Mouse (Mus musculus): ENCODE results near the gene Dnhd1. TPM values are rescaled to one million over a fixed set of nuclear protein-coding genes. Genes with fewer than 3 reads are reported as not detected.

Dnhd1 gene
- 2.2 and 2.9 TPM in 2 replicates for total RNA-seq (2014; fragmentation: Nextera tagmentation)
- total RNA-seq (2017) = 1.9 and 2.1 TPM in 2 replicates
- 0.02 TPM in 1 of 2 replicates, not detected in the other for polyA plus RNA-seq (2012)

DNA sequence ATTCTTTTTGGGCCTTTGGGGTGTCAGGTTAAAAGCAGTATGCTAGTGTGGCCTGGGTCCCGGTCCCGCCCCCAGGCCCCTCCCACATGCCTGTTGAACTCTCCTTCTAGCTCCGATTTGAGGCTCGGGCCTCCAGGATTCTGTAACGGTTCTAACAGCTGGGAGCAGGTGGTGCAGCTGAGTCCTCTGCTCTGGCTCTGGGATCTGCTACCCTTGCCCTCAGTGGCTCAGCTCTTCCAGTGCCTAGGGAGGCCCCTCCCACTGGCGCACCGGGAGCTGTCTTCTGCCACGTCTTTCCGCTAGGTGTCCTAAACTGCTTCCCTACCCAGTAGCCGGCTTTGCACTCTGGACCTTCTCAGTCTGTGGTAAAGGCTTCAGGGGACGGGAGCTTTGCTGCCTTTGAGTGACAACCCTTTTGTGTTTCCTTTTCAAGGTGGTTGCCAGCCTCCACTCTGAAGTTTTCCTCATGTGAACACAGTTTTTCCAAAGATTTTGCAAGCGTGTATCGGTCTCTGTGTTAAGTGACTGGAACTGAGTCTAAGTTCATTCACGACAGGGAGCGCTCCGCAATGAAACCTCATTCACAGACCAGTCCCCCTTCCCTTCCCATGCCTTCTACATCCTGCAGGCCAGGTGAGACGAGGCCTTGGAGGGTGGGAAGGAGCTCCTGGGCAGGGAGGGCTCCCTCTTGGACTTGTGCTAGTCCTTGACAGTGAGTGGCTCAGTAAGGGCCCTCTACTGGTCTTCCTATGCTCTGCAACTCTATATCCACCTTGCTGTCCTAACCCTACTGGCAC is at the start of gene Dnhd1:
Dnhd1 (plus strand) TSS at position 189 of the 797 bp plus-strand sequence.
- TF ChIP-seq TAL1 (conservative IDR thresholded peaks at IDR 0.05; ENCODE audit: low read depth, low read length) (no peak), CTCF (IDR thresholded peaks at IDR 0.05; ENCODE audit: low read depth, low read length) (peak; percentile 5; the same call in 1 of the 2 replicates)
- ATAC-seq (ENCODE audit: extremely low read depth, insufficient number of reproducible peaks, low FRiP score, poor library complexity, severe bottlenecking) (peak; percentile 89), DNase-seq (ENCODE audit: low spot score) (peak; percentile 60)
- H3K4me1 ChIP-seq (ENCODE audit: insufficient read depth, low read depth, low read length) = peaks cover 12% of the 10 kb centered on the region
- no peaks in the 10 kb centered on the region for H3K9me3 ChIP-seq (replicated peaks)
- H3K36me3 ChIP-seq (replicated peaks) = peaks cover 18% of the 10 kb centered on the region
- no peaks in the 10 kb centered on the region for H3K27me3 ChIP-seq (ENCODE audit: insufficient read depth, low read length)
- H3K4me3 ChIP-seq (ENCODE audit: low read depth, low read length) = peak within 1 kb of the TSS; percentile 65

DNA sequence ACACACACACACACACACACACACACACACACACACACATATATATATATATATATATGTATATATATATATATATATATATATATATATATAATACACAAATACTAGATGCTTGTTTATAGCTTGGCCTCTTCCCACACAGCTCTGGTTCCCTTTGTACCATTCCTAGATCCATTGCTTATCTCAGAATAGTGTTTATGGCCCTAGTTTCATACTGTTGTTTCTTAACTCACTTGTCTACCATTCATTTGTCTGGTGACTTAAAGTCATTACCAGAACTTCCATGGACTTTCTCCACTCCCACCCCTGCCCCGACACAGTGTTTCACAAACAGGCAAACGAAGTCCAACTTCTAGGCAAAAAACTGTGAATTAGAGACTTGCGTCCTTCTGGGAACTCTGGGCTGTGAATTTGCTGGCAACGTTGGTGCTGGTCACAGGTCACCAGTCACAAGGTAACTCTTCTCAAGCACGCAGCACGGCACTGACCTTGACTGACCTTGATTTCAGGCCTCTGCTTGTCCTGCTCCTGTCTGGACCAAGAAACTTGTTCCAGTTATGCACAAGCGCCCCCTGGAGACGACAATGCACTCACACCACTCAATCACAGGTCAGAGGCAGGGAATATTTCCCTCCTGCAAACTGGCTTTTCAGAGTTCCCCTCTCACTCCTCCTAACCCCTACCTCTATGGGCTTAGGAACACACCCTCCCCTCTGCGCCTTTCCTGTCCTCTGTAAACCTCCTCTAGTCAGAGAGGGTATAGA is 47.6 kb upstream of the Dnhd1 start:
- Histone ChIP-seq H3K4me1 (ENCODE audit: insufficient read depth, low read depth, low read length) (no peaks in the 10 kb centered on the region), H3K9me3 (replicated peaks) (no peaks in the 10 kb centered on the region), H3K4me3 (ENCODE audit: low read depth, low read length) (no peak overlapping the region), H3K27me3 (ENCODE audit: insufficient read depth, low read length) (0 out of 2 replicates have a peak, but pooled peaks cover 2% of the 10 kb centered on the region), H3K36me3 (replicated peaks) (no peaks in the 10 kb centered on the region)
- no peak; the same call in 1 of the 2 replicates for ATAC-seq (ENCODE audit: extremely low read depth, insufficient number of reproducible peaks, low FRiP score, poor library complexity, severe bottlenecking)
- TF ChIP-seq CTCF (IDR thresholded peaks at IDR 0.05; ENCODE audit: low read depth, low read length) (no peak), GATA1 (IDR thresholded peaks at IDR 0.05; ENCODE audit: borderline replicate concordance, low read length) (no peak), GATA2 (IDR thresholded peaks at IDR 0.05; ENCODE audit: borderline replicate concordance, low read depth, low read length) (no peak), TAL1 (conservative IDR thresholded peaks at IDR 0.05; ENCODE audit: low read depth, low read length) (no peak), POLR2AphosphoS5 (IDR thresholded peaks at IDR 0.05; ENCODE audit: insufficient replicate concordance, low read depth, low read length) (no peak)
- DNase-seq (ENCODE audit: low spot score) = no peak

DNA sequence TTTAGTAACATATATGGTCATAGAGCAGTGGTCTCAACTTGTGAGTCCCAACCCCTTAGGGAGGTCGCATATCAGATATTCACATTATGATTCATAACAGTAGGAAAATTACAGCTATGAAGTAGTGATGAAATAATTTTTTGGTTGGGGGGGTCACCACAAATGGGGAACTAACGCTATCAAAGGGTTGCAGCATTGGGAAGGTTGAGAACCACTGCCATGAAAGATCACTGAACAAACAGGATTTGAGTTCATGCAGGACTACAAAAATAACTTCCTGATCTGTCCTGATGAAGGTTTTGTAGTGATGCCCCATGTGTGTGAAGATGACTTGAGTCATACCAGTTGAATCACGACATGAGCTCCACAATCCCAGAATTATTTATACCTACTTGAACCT is 42.2 kb upstream of the Dnhd1 start:
- ATAC-seq (ENCODE audit: extremely low read depth, insufficient number of reproducible peaks, low FRiP score, poor library complexity, severe bottlenecking) = no peak
- Histone ChIP-seq H3K36me3 (replicated peaks) (peaks cover 22% of the 10 kb centered on the region), H3K9me3 (replicated peaks) (no peaks in the 10 kb centered on the region), H3K27me3 (ENCODE audit: insufficient read depth, low read length) (no peaks in the 10 kb centered on the region; the same call in 1 of the 2 replicates), H3K4me3 (ENCODE audit: low read depth, low read length) (no peak overlapping the region), H3K4me1 (ENCODE audit: insufficient read depth, low read depth, low read length) (no peaks in the 10 kb centered on the region)
- no peak for DNase-seq (ENCODE audit: low spot score)
- no peak for TF ChIP-seq TAL1 (conservative IDR thresholded peaks at IDR 0.05; ENCODE audit: low read depth, low read length)
- no peak for TF ChIP-seq POLR2AphosphoS5 (IDR thresholded peaks at IDR 0.05; ENCODE audit: insufficient replicate concordance, low read depth, low read length)
- no peak for TF ChIP-seq GATA1 (IDR thresholded peaks at IDR 0.05; ENCODE audit: borderline replicate concordance, low read length)
- no peak for TF ChIP-seq GATA2 (IDR thresholded peaks at IDR 0.05; ENCODE audit: borderline replicate concordance, low read depth, low read length)
- no peak for TF ChIP-seq CTCF (IDR thresholded peaks at IDR 0.05; ENCODE audit: low read depth, low read length)

DNA sequence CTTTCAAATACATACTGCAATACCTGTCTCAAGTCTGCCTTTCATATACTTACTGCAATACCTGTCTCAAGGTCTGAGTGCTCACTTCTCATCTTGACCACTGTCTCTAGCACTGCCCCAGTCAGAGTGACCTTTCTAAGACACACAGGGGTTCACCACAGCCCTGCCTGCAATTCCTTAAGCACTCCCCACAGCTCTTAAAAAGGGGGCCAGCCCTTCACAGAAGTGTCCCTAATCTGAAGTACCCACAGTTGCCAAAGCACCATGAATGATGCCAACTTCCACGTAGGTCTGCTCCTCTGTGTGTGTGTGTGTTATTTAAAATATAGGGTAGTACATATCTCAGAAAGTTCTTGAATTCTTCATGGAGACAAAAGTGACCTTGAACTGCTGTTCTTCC is 38.9 kb upstream of the Dnhd1 start:
- no peaks in the 10 kb centered on the region; the same call in 1 of the 2 replicates for H3K27me3 ChIP-seq (ENCODE audit: insufficient read depth, low read length)
- DNase-seq (ENCODE audit: low spot score) (no peak), ATAC-seq (ENCODE audit: extremely low read depth, insufficient number of reproducible peaks, low FRiP score, poor library complexity, severe bottlenecking) (no peak)
- H3K36me3 ChIP-seq (replicated peaks) = peaks cover 42% of the 10 kb centered on the region
- no peaks in the 10 kb centered on the region for H3K9me3 ChIP-seq (replicated peaks)
- TF ChIP-seq GATA1 (IDR thresholded peaks at IDR 0.05; ENCODE audit: borderline replicate concordance, low read length) (no peak), TAL1 (conservative IDR thresholded peaks at IDR 0.05; ENCODE audit: low read depth, low read length) (no peak), POLR2AphosphoS5 (IDR thresholded peaks at IDR 0.05; ENCODE audit: insufficient replicate concordance, low read depth, low read length) (no peak), CTCF (IDR thresholded peaks at IDR 0.05; ENCODE audit: low read depth, low read length) (no peak), GATA2 (IDR thresholded peaks at IDR 0.05; ENCODE audit: borderline replicate concordance, low read depth, low read length) (no peak)
- H3K4me3 ChIP-seq (ENCODE audit: low read depth, low read length) = no peak overlapping the region
- H3K4me1 ChIP-seq (ENCODE audit: insufficient read depth, low read depth, low read length) = no peaks in the 10 kb centered on the region

DNA sequence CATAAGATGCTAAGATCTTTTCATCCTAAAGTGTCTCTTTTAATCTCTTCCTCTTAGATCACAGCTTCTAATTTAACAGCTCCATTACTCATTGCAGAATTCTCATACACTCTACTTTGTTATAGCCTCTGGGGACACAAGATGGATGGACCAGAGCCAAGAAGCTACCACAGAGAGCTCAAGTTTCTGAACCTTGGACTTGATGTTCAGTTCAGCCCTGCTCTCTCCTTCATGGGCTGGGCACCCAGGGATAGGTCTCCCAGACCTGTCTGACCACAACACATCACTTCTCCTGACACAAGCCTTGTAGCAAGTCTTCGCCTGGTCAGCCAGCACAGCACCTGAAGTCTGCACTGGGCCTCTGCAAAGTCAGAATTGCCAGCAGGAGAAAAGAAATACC is 36.2 kb upstream of the Dnhd1 start:
- ATAC-seq (ENCODE audit: extremely low read depth, insufficient number of reproducible peaks, low FRiP score, poor library complexity, severe bottlenecking) (no peak), DNase-seq (ENCODE audit: low spot score) (no peak)
- H3K27me3 ChIP-seq (ENCODE audit: insufficient read depth, low read length) = no peaks in the 10 kb centered on the region
- no peaks in the 10 kb centered on the region for H3K4me1 ChIP-seq (ENCODE audit: insufficient read depth, low read depth, low read length)
- TF ChIP-seq CTCF (IDR thresholded peaks at IDR 0.05; ENCODE audit: low read depth, low read length) (no peak), TAL1 (conservative IDR thresholded peaks at IDR 0.05; ENCODE audit: low read depth, low read length) (no peak), POLR2AphosphoS5 (IDR thresholded peaks at IDR 0.05; ENCODE audit: insufficient replicate concordance, low read depth, low read length) (no peak), GATA1 (IDR thresholded peaks at IDR 0.05; ENCODE audit: borderline replicate concordance, low read length) (no peak), GATA2 (IDR thresholded peaks at IDR 0.05; ENCODE audit: borderline replicate concordance, low read depth, low read length) (no peak)
- H3K4me3 ChIP-seq (ENCODE audit: low read depth, low read length) = no peak overlapping the region
- H3K9me3 ChIP-seq (replicated peaks) = no peaks in the 10 kb centered on the region
- peaks cover 68% of the 10 kb centered on the region for H3K36me3 ChIP-seq (replicated peaks)

DNA sequence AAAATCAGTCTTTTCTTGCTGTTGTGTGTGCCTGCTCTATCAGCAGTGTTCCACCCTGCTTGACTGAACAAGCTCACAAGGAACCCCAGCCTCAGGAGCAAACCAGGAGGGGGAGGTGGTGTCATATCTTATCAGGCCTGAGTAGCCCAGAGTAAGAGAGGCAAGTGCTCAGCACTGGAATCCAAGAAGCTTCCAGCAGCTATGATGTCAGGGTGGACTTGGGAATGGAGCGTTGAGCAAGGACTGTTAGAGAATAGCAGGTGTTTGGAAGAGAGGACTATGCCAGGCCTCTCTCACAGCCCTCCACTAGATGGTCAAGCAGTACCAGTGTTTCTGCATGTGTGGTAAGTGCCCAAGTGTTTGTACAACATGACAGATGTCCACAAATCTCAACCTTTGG is 34.9 kb upstream of the Dnhd1 start:
- TF ChIP-seq POLR2AphosphoS5 (IDR thresholded peaks at IDR 0.05; ENCODE audit: insufficient replicate concordance, low read depth, low read length) (no peak), TAL1 (conservative IDR thresholded peaks at IDR 0.05; ENCODE audit: low read depth, low read length) (no peak), GATA1 (IDR thresholded peaks at IDR 0.05; ENCODE audit: borderline replicate concordance, low read length) (no peak), CTCF (IDR thresholded peaks at IDR 0.05; ENCODE audit: low read depth, low read length) (no peak), GATA2 (IDR thresholded peaks at IDR 0.05; ENCODE audit: borderline replicate concordance, low read depth, low read length) (no peak)
- no peaks in the 10 kb centered on the region for H3K9me3 ChIP-seq (replicated peaks)
- ATAC-seq (ENCODE audit: extremely low read depth, insufficient number of reproducible peaks, low FRiP score, poor library complexity, severe bottlenecking) = no peak
- no peak for DNase-seq (ENCODE audit: low spot score)
- no peaks in the 10 kb centered on the region for H3K4me1 ChIP-seq (ENCODE audit: insufficient read depth, low read depth, low read length)
- H3K36me3 ChIP-seq (replicated peaks) = peaks cover 78% of the 10 kb centered on the region
- H3K4me3 ChIP-seq (ENCODE audit: low read depth, low read length) = no peak overlapping the region
- H3K27me3 ChIP-seq (ENCODE audit: insufficient read depth, low read length) = no peaks in the 10 kb centered on the region

Data from G1E (cell line).